Mouse (Mus musculus): ENCODE measurements around the gene Tfpi2.

DNA sequence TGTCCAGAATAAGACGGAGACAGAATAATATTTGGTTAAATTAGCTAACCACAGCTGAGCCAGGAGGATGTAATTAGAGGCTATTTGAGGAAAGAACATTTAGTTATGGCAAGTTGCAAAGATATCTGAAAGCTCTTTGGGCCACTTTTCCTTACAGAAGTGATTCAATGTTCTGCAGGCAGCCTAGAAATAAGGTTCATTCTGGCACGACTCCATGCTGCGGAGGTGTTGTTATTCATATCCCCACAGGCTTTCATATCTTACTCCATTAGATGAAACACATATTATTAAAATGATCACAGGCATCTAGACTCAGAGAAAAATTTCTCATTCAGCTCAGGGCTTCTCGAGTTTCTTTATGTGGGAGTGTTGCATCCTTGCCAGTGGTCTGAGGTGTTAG lies 65.8 kb downstream of the Tfpi2 start:
- TF ChIP-seq CTCF (IDR thresholded peaks at IDR 0.05; ENCODE audit: insufficient read depth, low read length), result no peak
- no peak for TF ChIP-seq POLR2A (IDR thresholded peaks at IDR 0.05; ENCODE audit: borderline replicate concordance, extremely low read depth, low read depth, low read length)
